8 mouse cellular contexts compared by ENCODE assay signal in genomic region chr11:49847811-49848078, GRCm38 (mm10). TPM values are rescaled to one million over a fixed set of nuclear protein-coding genes. Genes with fewer than 3 reads are reported as not detected.
DNase-seq lines count a peak whose midpoint lies in the region; ATAC-seq lines count a peak whose summit lies in the region.

No protein-coding gene starts in this region.

- H3K4me1 ChIP-seq in heart, embryonic 15.5 days (replicated peaks): peaks cover 22% of the 10 kb centered on the region
- peaks cover 30% of the 10 kb centered on the region for H3K4me1 ChIP-seq in hindbrain, embryonic 13.5 days (replicated peaks)
- H3K4me1 ChIP-seq in midbrain, embryonic 11.5 days (ENCODE audit: control insufficient read depth, insufficient read depth, low read length): peaks cover 12% of the 10 kb centered on the region

- DNase-seq in heart, postnatal 36 days: no peak
- peak; percentile 11 for DNase-seq in adipocyte (ENCODE audit: low spot score)
- no peak for DNase-seq in midbrain, embryonic 11.5 days (ENCODE audit: low spot score, missing footprints)
- no peak for DNase-seq in spleen, postnatal 10 days (ENCODE audit: low spot score in 2 of 2)
- DNase-seq in left cerebral cortex, adult 18-20 months (ENCODE audit: low spot score in 2 of 2): no peak
- no peak for DNase-seq in layer of hippocampus, adult 9-11 months

- H3K4me2 ChIP-seq in heart, embryonic 15.5 days: peak overlapping the region; percentile 71
- H3K4me2 ChIP-seq in hindbrain, embryonic 13.5 days: peak overlapping the region; percentile 78
- peak overlapping the region; percentile 85 for H3K4me2 ChIP-seq in midbrain, embryonic 11.5 days

- no peaks in the 10 kb centered on the region for H3K27me3 ChIP-seq in heart, embryonic 15.5 days
- no peaks in the 10 kb centered on the region for H3K27me3 ChIP-seq in hindbrain, embryonic 13.5 days
- H3K27me3 ChIP-seq in midbrain, embryonic 11.5 days (ENCODE audit: control insufficient read depth, insufficient read depth, low read length): no peaks in the 10 kb centered on the region

- intact Hi-C loops in heart, postnatal 36 days (cut with DNase I): loop anchor here (5.0 kb wide), 1 partner anchor 135 kb away; the partner anchor contains the start of gene Cnot6

- H3K9ac ChIP-seq in heart, embryonic 15.5 days: peak overlapping the region; percentile 95
- peak overlapping the region; percentile 99 for H3K9ac ChIP-seq in hindbrain, embryonic 13.5 days
- peak overlapping the region; percentile 86; the same call in 1 of the 2 replicates for H3K9ac ChIP-seq in midbrain, embryonic 11.5 days (ENCODE audit: low read length)

- no peak for ATAC-seq in heart, embryonic 15.5 days (replicated peaks; ENCODE audit: insufficient number of reproducible peaks, insufficient read depth, low FRiP score, low read depth)
- ATAC-seq in hindbrain, embryonic 13.5 days (ENCODE audit: low FRiP score): no peak
- ATAC-seq in midbrain, embryonic 11.5 days (ENCODE audit: low FRiP score): no peak

- peaks cover 5% of the 10 kb centered on the region; the same call in 1 of the 2 replicates for H3K36me3 ChIP-seq in heart, embryonic 15.5 days
- peaks cover 13% of the 10 kb centered on the region for H3K36me3 ChIP-seq in hindbrain, embryonic 13.5 days
- H3K36me3 ChIP-seq in midbrain, embryonic 11.5 days (ENCODE audit: control insufficient read depth, insufficient read depth, low read length): no peaks in the 10 kb centered on the region

- no peaks in the 10 kb centered on the region for H3K9me3 ChIP-seq in heart, embryonic 15.5 days (replicated peaks)
- no peaks in the 10 kb centered on the region for H3K9me3 ChIP-seq in hindbrain, embryonic 13.5 days
- no peaks in the 10 kb centered on the region for H3K9me3 ChIP-seq in midbrain, embryonic 11.5 days (ENCODE audit: control insufficient read depth, low read length)

- H3K27ac ChIP-seq in heart, embryonic 15.5 days: peak overlapping the region; percentile 91
- peak overlapping the region; percentile 94 for H3K27ac ChIP-seq in hindbrain, embryonic 13.5 days
- no peak overlapping the region for H3K27ac ChIP-seq in midbrain, embryonic 11.5 days (ENCODE audit: low read depth, low read length)

- WGBS in heart, embryonic 15.5 days: 54% methylated on average over 2 of the region's 2 CpGs
- 81% methylated on average over 2 of the region's 2 CpGs for WGBS in hindbrain, embryonic 13.5 days
- 78% methylated on average over 2 of the region's 2 CpGs for WGBS in midbrain, embryonic 11.5 days

- H3K4me3 ChIP-seq in heart, embryonic 15.5 days: peak overlapping the region; percentile 97
- H3K4me3 ChIP-seq in hindbrain, embryonic 13.5 days: peak overlapping the region; percentile 97
- peak overlapping the region; percentile 77 for H3K4me3 ChIP-seq in midbrain, embryonic 11.5 days (ENCODE audit: low read depth, low read length)

RNA-seq across cellular contexts. Expression of gene Mapk9, which starts 1.2 kb away (rescaled TPM):
- polyA plus RNA-seq in heart, embryonic 15.5 days (2015; fragmentation: Nextera tagmentation; extraction: Ambion mirVana): 31.1 and 33.0 TPM in 2 replicates
- total RNA-seq in heart, postnatal 36 days (2021): 10 to 100 TPM; 39.9 to 44.1 TPM
- 54.0 TPM in 2 replicates for polyA plus RNA-seq in hindbrain, embryonic 13.5 days (2015; fragmentation: Nextera tagmentation; extraction: Ambion mirVana)
- polyA plus RNA-seq in midbrain, embryonic 11.5 days (2014; fragmentation: Nextera tagmentation; extraction: Ambion mirVana): 41.2 and 44.1 TPM in 2 replicates
- total RNA-seq in left cerebral cortex, adult 18-20 months (2021): 100 to 1,000 TPM; 224 to 229 TPM

RNA-seq across cellular contexts. Expression of gene Gfpt2, which starts 53.8 kb away (rescaled TPM):
- polyA plus RNA-seq in heart, embryonic 15.5 days (2015; fragmentation: Nextera tagmentation; extraction: Ambion mirVana): 10.3 and 11.7 TPM in 2 replicates
- 10 to 100 TPM; 11.6 to 12.2 TPM for total RNA-seq in heart, postnatal 36 days (2021)
- polyA plus RNA-seq in hindbrain, embryonic 13.5 days (2015; fragmentation: Nextera tagmentation; extraction: Ambion mirVana): 5.3 and 5.5 TPM in 2 replicates
- polyA plus RNA-seq in midbrain, embryonic 11.5 days (2014; fragmentation: Nextera tagmentation; extraction: Ambion mirVana): 8.7 and 9.9 TPM in 2 replicates
- total RNA-seq in left cerebral cortex, adult 18-20 months (2021): 1 to 10 TPM; 5.0 to 6.7 TPM

RNA-seq across cellular contexts. Expression of gene Rasgef1c, which starts 53.9 kb away (rescaled TPM):
- 0.05 and 0.28 TPM in 2 replicates for polyA plus RNA-seq in heart, embryonic 15.5 days (2015; fragmentation: Nextera tagmentation; extraction: Ambion mirVana)
- total RNA-seq in heart, postnatal 36 days (2021): under 1 TPM; 0.31 to 0.46 TPM
- polyA plus RNA-seq in hindbrain, embryonic 13.5 days (2015; fragmentation: Nextera tagmentation; extraction: Ambion mirVana): 14.4 and 16.5 TPM in 2 replicates
- 0.55 and 0.92 TPM in 2 replicates for polyA plus RNA-seq in midbrain, embryonic 11.5 days (2014; fragmentation: Nextera tagmentation; extraction: Ambion mirVana)
- total RNA-seq in left cerebral cortex, adult 18-20 months (2021): 10 to 100 TPM; 33.1 to 40.5 TPM
